Mouse (Mus musculus) bone marrow, adult 2 months (tissue): Measurements from ENCODE around the gene Prtg.
A peak's percentile ranks its signal among the peaks of the same experiment; 100 is the strongest.

ENCODE experiments used
- CTCF ChIP-seq: fragments of 200-500 bp; IDR thresholded peaks from 2 replicates; pipeline ENCODE4 v1.5.1; 2011; ENCODE audit warnings: low read length, control low read depth; ENCODE audit not compliant: control insufficient read depth, insufficient read depth
- POLR2A ChIP-seq: fragments of 200-500 bp; IDR thresholded peaks from 2 replicates; pipeline ENCODE4 v1.6.1; 2011; ENCODE audit warnings: low read depth, mild to moderate bottlenecking, control low read depth, low read length, borderline replicate concordance; ENCODE audit not compliant: control insufficient read depth

DNA sequence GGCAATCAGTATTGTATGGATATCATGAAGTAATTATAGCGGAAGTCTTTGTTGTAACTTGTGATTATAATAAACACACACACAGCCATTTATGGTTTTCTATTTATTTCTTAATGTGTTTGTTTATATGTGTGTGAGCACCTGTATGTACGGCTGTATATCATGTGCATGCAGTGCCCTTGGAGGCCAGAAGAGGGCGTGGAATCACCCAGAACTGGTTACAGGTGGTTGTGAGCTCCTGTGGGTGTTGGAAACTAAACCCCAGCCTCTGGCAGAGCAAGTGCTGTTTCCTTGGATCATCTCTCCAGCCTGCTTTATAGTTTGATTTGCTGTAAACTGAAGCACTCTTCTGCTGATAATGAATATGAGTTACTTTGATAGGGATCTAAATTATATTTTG, 136.8 kb downstream of the Prtg start:
- TF ChIP-seq CTCF (peak; percentile 25; the same call in 1 of the 2 replicates), POLR2A (no peak)
